Mouse (Mus musculus) neural tube, embryonic 10.5 days (tissue): ENCODE measurements around the gene Pla2g6.

Source experiments
- DNase-seq: peaks from one replicate; pipeline ENCODE4 v3.0.0-alpha.2; 2017; ENCODE audit warnings: low spot score; ENCODE audit errors: extremely low spot score

Pla2g6 gene

DNA sequence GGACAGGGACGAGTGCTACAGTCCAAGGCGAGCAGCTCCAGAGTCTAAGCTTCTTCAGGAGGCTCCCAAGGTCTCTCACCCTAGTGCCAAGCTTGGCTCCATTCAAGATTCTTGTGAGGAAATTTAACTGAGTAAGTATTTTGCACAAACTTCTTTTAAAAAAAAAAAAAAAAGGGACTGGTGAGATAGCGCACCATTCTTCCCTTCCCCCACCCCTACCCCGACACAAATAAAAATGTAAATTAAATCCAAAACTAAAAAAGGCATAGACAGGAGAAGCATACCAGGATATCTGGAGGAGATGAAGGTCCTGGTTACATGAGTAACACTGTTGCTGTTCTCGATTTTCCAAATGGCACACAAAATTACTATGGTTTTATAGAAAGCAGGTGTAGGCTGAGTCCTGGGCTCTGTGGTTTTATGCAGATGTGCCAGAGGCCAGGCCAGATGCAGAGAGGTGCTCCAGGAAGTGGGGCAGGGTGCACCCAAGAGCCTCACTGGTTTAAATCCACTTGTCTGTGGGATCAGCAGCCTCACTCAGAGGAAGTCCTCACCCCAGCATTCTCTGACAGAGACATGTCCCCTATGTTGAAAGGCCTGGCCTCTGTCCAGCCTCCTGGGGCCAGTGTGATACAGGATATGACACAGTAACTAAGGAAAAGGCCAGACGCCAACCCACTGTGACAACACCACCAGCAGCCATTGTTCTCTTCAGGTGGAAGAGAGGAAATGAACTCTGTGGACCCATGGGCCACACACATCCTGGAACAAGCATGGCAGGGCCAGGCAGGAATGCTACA lies 5.0 kb downstream of the Pla2g6 start:
- DNase-seq, result no peak

DNA sequence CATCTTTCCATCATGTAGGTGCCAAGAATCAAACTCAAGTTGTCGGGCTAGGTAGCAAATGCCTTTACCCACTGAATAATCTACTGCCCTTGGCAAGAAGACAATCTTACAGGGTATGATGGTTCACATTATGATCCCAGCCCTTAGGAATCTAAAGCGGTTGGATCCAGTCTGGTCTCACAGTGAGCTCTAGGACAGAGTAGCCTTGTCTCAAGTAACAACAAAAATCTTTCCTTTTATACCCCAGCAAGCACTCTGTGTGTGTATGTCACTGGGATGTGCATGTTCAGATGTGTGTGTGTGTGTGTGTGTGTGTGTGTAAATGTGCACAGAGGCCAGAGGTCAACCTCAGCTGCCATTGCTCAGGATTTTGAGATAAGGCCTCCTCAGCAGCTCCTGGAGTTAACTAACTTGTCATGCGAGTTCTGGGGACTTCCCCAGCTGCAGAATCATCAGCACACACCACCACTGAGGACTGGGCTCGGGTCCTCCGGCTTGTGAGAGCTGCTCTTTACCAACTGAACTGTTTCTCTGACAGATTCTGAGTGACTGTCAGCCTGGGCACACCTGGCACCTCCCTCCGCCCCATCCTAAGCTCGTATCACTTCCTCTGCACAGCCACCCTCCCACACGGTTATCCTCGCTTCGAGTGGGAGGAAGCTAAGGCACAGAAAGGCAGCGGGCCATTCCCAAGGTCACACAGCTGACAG lies 5.8 kb downstream of the Pla2g6 start:
- DNase-seq, result no peak

DNA sequence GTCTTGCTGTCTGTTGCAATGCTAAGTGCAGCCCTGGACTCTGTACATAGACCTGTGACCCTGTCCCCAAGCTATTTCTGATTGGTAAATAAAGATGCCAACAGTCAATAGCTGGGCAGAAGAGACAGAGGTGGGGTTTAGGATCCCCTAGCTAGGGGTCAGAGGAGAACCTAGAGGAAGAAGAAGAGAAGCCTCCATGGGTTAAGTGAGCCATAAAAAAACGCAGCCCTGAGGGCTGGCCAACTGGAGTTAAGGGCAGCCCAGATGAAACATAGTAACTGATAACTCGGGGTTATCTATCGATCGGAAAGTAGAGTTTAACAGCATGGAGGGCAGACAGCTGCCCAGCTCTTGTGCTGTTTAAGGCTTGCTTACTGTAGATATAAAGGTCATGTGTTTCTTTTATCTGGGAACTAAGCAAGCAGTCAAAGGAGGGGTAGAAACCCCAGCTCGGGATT lies 6.4 kb downstream of the Pla2g6 start:
- no peak for DNase-seq

DNA sequence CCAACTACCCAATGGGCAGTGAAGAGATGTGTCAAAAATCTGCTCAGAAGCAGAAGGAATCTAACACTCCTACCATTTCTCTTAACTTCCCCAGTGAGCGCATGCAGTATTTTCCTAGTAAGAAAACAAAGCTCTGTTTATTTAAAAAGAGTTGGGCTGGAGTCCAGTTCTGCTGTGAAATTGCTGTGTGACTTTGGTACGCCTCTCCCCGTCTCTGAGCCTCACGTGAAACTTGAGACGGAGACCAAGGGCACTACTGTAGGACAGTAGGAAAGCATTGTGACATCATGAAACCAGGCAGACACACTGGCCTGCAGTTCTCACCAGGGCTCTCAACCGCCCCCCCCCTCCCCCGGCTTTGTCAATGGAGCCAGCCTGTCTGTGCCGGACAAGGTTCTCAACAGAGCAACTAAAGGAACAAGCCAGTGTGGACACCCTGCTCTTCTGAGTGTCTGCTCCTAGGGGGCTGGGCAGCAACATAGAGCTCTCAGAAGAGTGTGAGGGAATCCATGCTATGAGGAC lies 14.3 kb downstream of the Pla2g6 start:
- DNase-seq, result no peak

DNA sequence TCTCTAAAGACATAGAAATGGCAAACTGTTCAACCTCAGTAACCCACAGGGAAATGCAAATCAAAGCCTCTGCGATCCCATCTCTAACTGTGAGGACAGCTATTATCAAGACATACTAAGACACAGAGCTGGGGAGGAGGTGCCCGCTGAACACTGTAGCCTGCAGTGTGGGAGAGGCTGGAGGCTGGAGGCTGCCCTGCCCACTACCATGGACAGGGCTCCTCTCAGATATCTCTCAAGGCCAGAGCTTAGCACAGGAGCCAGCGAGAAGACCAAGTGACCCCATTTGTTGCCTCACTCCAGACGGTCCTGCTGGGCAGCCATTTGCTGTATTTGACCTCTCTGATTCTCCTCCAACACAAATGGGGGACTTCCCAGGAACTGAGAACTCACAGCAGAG lies 20.3 kb downstream of the Pla2g6 start:
- no peak for DNase-seq

DNA sequence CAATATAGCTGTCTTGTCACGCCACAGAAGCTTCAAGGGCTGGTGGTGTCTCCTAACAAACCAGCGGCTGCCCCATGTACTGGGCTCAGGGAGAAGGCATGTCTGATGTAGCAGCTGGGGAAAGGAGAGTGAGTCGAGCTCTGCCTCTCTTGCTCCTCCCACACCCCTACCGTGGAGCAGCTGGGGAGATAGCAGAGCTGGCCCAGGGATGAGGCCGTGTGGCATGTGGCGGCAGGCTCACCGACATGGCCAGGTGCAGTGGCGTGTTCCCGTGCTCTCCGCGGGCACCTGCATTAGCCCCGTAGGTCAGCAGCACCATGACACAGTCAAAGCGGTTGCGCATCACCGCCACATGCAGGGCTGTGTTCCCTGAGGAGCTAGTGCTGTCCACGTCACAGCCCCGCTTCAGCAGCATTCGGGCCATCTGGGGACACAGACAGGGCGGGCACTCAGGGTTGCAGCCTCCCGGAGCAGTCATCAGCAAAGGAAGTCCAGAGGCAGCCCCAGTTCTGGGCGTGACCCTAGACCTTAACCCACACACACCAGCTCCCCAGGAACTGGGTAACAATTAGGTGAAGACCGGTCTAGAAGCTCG lies 22.1 kb downstream of the Pla2g6 start:
- DNase-seq, result no peak

DNA sequence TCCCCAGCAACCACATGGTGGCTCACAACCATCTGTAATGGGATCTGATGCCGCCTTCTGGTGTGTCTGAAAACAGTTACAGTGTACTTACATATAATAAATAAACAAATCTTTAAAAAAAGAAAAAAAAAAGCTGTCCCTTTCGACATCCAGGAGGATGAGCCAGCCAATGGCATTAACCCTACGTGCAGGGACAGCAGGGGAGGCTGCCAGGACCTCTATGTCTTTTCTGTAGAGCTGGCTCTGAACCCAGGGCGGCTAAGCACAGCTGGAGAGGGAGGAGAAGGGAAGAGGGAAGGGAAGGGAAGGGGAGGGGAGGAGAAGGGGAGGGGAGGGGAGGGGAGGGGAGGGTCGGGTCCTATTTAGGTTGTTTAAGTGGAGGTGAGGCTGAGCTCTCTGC lies 23.4 kb downstream of the Pla2g6 start:
- DNase-seq, result no peak

DNA sequence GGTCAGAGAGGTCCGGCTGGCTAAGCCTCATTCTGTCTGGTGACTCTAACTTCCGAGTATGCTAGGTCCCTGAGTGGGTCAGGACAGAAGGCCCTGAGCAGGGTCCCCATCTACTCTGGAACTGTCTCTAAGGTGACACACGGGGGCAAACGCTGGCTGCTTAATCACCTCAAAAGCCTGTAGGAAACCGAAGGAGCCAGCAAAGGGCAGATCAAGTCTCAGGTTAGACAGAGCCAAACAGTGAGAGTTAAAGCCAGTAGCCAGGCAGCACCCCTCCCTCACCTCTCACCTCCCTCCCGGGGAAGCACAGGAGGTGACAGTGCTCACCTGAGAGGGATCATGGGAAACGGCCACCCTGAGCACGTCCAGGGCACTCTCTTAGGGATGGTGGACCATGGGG lies 24.5 kb downstream of the Pla2g6 start:
- no peak for DNase-seq

DNA sequence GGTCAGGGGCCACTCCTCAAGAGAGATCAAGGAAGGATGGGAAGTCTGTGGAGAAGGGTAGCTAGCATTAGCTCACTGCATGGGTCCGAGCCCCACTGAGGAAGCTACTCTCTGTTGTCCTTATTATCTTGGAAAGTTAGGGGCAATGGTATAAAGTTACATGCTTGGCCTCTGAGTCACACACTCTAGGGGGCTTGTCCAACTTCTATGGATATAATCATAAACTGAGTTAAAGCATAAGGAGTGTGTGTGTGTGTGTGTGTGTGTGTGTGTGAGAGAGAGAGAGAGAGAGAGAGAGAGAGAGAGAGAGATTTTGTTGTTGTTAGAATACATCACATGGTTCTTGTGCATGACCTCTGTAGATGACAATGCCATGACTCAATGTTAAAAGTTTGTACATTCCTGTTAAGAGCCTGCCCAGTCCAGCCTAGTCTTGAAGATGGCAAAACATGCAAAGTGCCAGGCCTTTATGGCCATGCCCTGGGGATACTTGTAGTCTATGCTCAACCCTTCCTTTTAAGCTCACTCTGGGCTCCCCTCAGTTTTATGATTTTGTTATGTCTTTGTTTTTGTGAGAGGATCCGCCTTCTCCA lies 28.5 kb downstream of the Pla2g6 start:
- DNase-seq, result no peak

DNA sequence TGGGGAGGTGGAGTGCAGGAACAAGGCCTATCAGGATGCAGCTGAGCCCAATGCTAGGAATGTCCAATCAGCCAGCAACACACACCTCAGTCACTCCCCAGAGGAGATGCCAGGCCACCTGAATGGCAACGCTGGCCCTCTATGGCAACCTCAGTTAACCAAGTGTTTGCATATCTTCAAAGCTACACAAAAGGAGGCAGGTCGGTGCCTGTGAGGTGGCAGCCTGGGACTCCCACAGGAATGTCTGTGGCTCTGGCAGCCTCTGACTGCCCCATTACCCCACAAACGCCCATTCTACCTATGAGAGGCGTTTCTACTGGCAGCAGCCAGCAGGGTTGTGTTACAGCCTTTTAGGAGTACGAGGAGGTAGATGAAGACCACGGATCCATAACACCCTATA lies 29.6 kb downstream of the Pla2g6 start:
- no peak for DNase-seq

DNA sequence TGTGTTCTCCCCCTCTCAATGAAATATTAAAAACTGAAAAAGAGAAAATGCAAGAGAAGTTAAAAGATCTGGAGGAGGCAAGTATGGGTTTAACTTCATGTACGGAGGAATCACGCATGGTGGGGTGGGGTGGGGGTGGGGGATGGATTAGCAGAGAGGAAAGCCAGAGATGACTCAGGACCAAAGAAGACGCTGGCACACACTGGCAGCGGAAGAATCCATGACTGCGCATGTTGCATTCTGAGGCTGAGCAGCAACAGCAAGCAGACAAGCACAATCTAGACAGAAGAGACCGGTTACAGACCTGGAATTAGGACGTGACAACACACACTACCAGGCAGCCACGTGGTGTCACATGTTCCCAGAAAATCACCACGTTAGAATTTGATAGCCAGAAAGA lies 35.4 kb downstream of the Pla2g6 start:
- no peak for DNase-seq

DNA sequence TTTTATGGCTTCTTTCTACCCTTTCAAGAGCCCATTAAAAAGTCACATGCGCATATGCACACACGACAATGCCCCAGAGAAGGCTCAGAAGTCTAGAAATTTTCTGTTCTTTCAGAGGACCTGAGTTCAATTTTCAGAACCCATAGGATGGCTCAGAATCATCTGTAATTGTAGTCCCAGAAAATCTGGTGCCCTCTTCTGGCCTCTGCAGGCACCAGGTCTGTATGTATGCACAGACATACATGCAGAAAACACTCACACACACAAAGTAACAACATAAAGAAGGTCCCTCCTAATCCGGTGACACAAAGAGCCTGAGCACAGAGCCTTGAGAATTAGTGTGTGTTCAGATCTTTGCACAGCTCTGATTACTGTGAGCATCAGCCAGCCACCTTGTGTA lies 37.9 kb downstream of the Pla2g6 start:
- DNase-seq, result no peak

DNA sequence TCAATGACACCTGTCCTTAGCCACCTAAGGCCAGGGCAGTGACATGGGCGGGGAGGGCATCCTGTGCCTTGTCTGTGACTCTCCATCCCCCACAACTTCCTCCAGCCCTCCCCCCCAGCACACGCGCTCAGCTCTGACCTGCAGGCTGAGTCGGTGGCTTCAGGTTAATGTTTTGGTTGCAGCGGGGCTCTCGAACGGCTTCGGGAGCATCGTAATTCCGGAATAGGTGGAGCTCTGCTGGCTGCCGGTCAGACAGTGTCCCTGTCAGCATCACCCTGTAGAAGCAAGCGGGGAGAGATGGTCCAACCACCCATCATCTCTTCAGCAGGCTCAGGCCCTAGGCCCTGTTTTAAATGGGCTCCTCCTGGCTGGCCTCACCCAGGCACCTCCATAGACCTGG lies 38.7 kb downstream of the Pla2g6 start:
- no peak for DNase-seq

DNA sequence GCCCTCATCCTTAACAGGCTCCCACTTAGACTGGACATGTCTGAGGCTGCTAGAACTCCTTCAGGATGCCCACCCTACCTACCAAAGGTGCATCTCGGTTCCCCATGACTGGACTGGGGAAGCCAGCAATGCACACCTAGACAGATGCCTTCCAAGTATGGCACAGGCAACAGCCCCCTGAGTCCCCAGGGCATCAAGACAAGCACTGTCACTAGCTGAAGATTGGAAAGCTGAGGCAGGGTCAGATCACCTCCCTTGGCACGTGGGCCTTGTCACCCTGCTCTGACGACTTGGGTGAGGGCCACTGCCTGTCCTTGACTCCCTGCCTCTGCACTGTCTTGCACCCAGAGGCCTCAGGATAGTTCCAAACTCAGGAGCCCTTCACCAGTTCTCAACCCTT lies 39.8 kb downstream of the Pla2g6 start:
- DNase-seq, result no peak

DNA sequence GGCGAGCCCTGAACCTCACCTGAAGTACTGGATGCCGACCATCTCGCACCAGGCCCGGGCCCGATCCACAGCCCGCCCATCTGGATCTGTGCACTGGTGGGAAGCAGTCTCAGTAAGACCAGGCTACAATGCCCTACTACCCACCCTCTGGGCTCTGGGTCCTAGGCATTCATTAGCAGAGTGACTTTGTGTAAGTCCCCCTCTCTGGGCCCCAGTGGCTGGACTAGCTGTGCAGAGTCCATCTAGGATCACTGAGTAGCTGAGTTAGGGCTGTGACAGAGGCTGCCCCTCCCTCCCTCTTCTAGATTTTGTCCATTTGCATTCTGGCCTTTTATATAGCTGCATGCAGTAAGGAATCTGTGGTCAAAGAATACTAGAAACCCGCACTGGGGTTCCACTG lies 41.1 kb downstream of the Pla2g6 start:
- no peak for DNase-seq

DNA sequence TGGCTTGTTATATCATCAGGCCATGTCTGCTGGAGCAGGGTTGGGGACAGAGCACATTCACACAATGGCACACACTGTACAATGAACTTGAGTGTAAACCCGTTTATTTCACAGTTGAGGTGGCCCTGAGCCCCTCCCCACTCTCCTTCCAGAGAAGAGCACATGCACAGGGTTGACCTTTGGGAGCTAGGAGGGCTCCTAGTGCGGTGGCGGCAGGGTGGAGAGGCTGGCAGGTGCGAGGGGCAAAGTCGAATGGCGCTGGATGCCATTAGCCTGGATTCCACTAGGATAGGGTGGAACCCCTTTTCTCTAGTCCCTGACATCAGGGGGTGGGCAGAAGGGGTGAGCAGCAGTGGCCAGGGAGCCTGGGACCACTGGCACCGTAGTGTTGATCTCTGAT lies 42.0 kb downstream of the Pla2g6 start:
- no peak for DNase-seq

DNA sequence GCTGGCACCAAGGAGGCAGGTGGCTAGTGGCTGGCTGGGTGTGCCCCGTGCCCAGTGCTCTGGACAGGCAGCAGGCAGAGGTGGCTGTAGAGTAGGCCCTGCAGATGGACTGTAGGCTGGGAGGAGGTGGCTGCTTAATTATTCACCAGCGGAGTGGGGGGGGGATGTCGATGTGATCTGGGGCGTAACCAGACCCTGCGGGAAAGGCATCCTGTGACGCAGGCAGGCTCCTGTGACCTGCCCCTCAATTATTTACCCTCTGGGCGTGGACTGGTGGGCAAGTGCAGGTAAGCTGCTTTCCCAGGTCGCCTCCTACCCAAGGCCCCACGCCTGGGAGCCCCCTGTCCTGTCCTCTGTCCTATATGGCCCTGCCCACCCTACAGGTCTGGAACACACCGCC lies 42.8 kb downstream of the Pla2g6 start, which contains the start of gene Baiap2l2:
TSS of gene Baiap2l2 (minus strand) at position 139 of the 400 bp plus-strand sequence.
- no peak for DNase-seq

DNA sequence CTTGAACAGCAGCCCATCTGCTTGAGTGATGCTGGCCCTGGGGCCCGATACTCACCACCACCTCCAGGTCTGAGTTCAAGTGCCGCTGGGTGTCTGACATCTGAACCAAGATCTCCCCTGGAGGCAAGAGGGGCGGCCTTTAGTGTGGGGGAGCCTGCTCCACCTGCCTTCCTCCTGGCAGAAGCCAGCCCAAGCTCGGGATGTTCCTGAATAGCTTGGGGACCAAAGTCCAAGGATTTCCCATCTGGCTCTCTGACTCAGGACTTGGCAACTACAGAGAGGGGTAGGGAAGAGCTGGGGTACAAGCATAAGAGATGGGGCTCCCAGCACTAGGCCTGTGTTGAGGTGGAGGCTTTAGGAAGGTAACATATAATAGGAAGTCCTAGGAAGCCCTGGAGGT lies 44.8 kb downstream of the Pla2g6 start:
- no peak for DNase-seq

DNA sequence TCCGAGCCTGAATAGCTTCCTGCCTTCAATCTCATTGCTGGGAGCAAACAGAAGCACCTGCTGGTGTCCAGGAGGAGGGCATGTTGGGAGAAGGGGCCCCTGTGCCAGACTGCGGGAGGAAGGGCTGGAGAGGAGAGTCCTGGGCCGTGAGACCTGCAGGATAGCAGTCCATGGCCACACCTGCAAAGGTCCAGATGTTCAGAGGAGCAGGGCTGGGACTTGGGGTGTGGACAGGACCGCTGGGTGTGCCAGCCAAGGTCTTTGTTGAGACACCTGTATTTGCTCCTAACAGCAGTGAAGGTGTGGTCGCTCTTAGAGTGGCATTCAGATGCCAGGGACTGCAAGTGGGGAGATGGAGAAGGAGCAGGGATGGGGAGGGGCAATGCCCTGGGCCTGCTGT lies 45.8 kb downstream of the Pla2g6 start:
- no peak for DNase-seq

DNA sequence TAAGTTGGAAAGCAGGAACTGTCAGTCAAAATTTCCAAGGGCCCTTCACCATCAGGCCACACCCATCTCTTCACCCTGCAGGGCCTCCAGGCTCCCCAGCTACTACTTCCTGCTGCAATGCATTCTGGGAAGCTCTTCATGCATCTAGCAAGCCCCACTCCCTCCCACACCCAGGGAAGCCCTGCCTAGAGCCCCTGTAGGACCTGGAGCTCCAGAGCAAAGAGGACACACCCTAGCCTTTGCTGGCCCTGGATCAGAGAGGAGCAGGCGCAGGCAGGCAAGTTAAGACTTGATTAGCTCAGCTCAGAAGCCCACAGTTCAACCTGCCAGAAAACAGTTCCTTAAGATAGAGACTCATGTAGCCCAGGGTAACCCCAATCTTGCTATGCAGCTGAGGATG lies 46.8 kb downstream of the Pla2g6 start:
- DNase-seq, result no peak

DNA sequence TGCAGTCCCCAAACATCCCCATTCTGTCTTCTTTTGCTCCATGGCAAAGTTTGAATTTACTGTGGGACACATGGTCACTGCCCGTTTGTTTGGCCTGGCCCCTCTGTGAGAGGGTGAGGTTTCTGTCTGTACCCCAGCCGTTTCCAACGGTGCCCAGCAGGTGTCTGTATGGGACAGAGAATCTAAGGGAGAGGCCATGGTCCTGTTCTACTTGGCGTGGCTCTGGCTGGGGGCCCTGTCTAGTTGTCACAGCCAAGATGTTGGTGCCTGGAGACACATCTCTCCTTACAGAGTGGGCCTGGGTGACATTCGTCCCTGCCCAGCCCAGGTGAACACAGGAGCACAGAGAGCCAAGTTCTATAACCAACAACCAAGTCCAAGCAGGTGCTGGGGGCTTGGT lies 47.3 kb downstream of the Pla2g6 start:
- no peak for DNase-seq

DNA sequence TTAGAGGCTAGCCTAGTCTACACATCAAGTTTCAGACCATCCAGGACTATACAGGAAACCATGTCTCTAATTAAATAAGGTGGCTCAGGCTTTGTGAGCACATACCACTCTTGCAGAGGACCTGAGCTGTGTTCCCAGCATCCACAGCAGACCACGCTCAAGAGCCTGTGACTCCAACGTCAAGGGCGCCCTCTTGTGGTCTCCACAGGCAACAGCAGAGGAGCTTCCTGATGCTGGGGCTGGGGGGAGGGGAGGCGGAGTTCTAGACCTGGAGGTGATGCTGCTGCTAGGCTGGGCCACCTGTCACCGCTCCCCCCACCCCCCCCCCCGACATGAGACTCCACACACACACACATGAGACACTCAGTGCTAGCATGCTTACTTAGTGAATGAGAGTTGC lies 48.0 kb downstream of the Pla2g6 start:
- no peak for DNase-seq
